Mouse (Mus musculus): ENCODE results near the gene Adam19. TPM values are rescaled to one million over a fixed set of nuclear protein-coding genes. Genes with fewer than 3 reads are reported as not detected.

Adam19 gene
- total and polyA plus RNA-seq, 3 experiments, result 2.6 to 6.7 (median 3.8) TPM

GRCm38 (mm10) chr11:46054911-46055895, 589 bp upstream of the Adam19 start:
- no peak for DNase-seq

GRCm38 (mm10) chr11:46056770-46057411, 1.1 kb downstream of the Adam19 start:
- DNase-seq, result no peak

- no peak for DNase-seq
Measured at GRCm38 (mm10) chr11:46058011-46058410, 2.2 kb downstream of the Adam19 start.

- DNase-seq, result no peak
Measured at GRCm38 (mm10) chr11:46058916-46059315, 3.1 kb downstream of the Adam19 start.

GRCm38 (mm10) chr11:46059887-46060650, 4.3 kb downstream of the Adam19 start:
- no peak for DNase-seq

- DNase-seq, result no peak
Measured at GRCm38 (mm10) chr11:46060651-46061020, 4.8 kb downstream of the Adam19 start.

GRCm38 (mm10) chr11:46061776-46062445, 6.1 kb downstream of the Adam19 start:
- DNase-seq, result no peak

- DNase-seq, result no peak
Measured at GRCm38 (mm10) chr11:46062569-46062968, 6.8 kb downstream of the Adam19 start.

GRCm38 (mm10) chr11:46062993-46063731, 7.4 kb downstream of the Adam19 start:
- DNase-seq, result peak; percentile 56

- peak; percentile 65 for DNase-seq
Measured at GRCm38 (mm10) chr11:46064767-46065166, 9.0 kb downstream of the Adam19 start.

- DNase-seq, result peak; percentile 90
Measured at GRCm38 (mm10) chr11:46065201-46066011, 9.6 kb downstream of the Adam19 start.

GRCm38 (mm10) chr11:46067371-46068060, 11.7 kb downstream of the Adam19 start:
- DNase-seq, result no peak

- no peak for DNase-seq
Measured at GRCm38 (mm10) chr11:46068756-46069407, 13.1 kb downstream of the Adam19 start.

GRCm38 (mm10) chr11:46069408-46070003, 13.7 kb downstream of the Adam19 start:
- no peak for DNase-seq

GRCm38 (mm10) chr11:46070161-46070560, 14.4 kb downstream of the Adam19 start:
- no peak for DNase-seq

GRCm38 (mm10) chr11:46070789-46071188, 15.0 kb downstream of the Adam19 start:
- DNase-seq, result no peak

- DNase-seq, result no peak
Measured at GRCm38 (mm10) chr11:46072466-46073060, 16.8 kb downstream of the Adam19 start.
